Mouse (Mus musculus) left cerebral cortex, postnatal 14 days (tissue): ENCODE data around the gene Adamts18. TPM values are rescaled to one million over a fixed set of nuclear protein-coding genes. Genes with fewer than 3 reads are reported as not detected.

Experiments
- DNase-seq, 2 experiments: peaks; one replicate each; pipeline ENCODE4 v3.0.0; 2021 to 2022; ENCODE audit warnings: low spot score in 2 of 2, mixed read lengths in 1 of 2
- intact Hi-C: fragments of 180-260 bp; cut with DNase I; formaldehyde crosslinking; loops from one replicate; pipeline ENCODE4 v1.15.1; 2025
- total RNA-seq, 2 experiments: library from RNA; stranded (reverse); gene quantifications; 2 replicates each; pipeline ENCODE4 v1.2.3; 2021

Gene Adamts18
- total RNA-seq, 2 experiments from 2014 or later = 3.7 to 5.0 TPM

DNA sequence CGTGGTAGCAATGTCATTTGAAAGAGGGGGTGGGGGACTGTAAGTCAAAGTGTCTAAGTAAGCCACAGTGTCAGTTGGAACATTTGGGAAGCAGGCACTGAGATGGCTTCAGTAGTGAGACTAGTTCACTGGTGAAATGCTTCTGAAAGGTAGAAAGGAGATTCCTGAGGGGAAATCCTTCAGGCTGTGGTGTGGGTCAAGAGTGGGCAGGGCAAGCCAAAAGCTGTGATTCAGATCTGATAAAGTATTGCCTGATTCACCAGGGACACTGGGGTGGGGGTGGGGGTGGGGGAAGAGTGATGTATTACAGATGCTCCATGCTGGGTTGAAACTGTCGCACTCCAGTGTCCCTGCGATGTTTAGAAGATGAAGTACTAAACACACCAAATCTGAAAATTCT lies 173.9 kb downstream of the Adamts18 start:
- intact Hi-C loops = no loop called here
- DNase-seq = no peak

DNA sequence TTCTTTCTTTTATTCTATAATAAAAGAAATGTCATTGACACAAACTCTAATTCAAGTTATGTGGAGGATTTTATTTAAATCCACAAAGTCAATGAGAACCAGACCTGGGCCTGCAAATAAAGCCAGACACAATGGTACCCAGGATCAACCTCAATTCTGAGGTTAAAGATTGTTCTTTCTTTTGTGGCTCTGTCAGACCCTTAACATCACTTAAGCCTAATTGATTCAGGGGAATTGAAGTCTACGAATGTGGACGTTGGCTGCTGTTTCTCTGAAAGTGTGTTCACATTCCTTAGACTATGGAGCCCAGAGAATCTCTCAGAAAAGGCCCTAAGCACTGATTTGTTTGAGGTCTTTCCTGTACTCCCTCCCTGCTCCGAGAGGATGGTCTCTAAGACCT lies 175.2 kb downstream of the Adamts18 start:
- intact Hi-C loops = no loop called here
- DNase-seq = no peak

DNA sequence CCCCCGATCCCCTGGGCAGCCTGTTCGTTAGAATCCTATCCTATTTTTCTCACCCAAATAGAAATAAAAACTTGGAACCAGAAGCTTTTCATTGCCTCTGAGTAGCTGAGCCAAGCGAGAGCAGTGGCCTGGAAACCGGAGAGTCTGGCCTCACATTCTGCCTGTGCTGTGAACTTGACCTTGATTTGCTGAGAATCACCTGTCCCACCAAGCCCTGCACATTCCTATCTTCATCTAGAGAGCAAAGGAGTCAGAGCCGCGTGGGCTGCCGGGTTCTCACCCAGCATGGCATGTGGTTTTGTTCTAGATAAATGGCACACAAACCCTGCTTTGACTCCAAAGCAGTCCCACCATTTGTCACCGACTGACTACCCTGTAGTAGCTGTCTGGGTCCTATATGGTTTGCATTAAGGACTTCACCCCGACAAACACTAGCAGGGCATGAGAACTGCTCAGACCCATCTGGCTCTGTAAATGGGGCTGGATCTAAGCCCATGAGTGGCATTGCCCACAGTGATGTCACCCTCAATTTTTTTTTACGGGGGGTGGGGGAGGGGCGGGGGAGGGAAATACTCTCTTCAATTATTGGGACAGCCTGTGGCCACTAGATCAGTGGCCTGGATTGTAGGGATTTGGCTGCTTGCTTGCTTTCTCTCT lies 175.8 kb downstream of the Adamts18 start:
- intact Hi-C loops = no loop called here
- DNase-seq = no peak

DNA sequence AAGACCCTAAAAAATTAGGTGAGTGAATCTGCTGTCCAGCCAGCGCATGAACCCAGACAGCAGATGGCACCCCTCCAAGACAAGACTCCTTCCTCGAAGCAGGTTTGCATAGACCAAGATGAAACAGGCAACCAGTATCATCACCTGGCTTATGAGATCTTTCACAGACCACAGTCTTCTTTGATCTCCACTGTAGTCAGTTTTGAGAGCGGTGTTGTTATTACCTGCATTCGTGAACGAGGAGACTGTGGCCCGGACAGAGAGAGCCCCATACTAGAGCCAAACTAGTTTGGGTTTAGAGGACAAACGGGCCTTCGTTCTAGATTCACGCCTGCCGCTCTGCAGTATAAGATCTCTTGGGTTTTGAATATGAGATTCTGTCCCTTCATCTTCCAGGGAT lies 178.6 kb downstream of the Adamts18 start:
- intact Hi-C loops = loop anchor here (10.0 kb wide), 1 partner anchor 175 kb away; the partner anchor contains the start of gene Adamts18
- no peak for DNase-seq

DNA sequence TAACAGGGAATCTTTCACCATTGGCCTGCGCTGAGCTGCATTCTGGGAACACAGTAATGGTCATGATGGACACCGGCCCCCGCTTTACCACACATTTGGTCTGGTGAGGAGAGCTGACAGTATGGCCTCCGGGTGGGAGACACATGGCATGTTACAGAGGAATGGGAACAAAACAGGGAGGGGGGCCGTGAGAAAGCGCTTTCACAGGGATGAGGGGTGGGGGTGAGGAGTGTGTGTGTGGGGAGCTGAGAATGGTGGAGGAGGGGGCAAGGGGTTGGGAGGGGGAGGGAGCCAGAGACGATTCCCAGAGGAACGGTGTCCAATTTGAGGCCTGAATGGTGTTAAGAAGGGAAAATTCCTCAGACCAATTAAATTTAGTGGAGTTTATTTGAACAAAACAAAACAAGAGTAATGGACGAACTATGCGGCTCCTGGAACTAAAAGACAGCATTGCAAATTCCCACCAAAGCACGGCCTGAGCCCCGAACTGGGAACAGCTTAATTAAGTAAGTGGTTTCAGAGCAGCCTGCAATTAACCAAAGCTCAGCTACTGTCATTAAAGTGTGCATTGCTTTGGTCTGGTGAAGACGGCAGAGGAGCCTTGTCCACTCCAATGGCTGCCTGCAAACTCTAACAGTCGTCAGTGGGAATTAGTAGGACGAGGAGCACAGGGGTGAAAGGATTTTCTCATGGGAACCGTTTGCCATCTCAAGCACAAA lies 181.7 kb downstream of the Adamts18 start:
- intact Hi-C loops = loop anchor here (10.0 kb wide), 1 partner anchor 178 kb away; the partner anchor contains the start of gene Adamts18

DNA sequence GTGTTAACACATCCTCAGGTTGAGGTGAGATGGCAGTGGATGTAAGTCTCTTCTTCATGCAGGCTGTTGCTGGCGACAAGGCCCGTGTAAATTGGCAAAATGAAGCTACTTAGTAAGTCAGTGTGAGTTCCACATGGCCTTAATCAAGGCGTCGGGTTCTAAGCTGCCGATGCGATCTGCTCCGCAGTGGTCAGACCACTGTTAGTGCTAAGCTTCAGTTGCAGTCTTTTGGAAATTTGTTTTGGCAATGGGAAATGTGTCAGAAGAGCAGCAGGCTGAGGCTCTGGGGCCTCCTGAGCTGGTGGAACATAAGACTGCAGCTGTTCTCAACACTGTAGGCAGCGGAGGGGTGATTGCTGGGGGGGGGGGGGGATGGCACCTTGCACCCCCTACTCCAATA lies 182.6 kb downstream of the Adamts18 start:
- intact Hi-C loops = loop anchor here (2.0 to 10.0 kb wide), 2 partner anchors 179 to 773 kb away; partner anchors contain the start of genes Adamts18 and Wwox
- no peak for DNase-seq

More for the DNA sequence above, 181.7 kb downstream of the Adamts18 start:
- DNase-seq = no peak

DNA sequence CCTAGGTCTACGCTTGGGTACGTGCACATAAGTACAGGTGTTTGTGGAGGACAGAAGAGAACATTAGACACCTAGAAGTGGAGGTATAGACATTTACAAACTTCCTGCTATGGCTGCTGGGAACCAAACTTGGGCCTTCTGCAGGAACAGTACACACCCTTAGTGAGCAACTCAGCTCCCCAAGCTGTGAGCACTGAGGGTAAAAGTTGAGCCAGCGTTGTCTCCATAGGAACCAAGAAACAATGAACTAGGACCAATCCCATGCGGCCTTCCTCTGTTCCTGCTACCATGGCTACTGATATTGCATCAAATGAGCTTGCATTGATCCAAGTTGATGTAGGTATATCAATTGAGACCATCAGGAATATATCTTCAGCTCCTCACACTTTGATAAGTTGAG lies 183.5 kb downstream of the Adamts18 start:
- no peak for DNase-seq

DNA sequence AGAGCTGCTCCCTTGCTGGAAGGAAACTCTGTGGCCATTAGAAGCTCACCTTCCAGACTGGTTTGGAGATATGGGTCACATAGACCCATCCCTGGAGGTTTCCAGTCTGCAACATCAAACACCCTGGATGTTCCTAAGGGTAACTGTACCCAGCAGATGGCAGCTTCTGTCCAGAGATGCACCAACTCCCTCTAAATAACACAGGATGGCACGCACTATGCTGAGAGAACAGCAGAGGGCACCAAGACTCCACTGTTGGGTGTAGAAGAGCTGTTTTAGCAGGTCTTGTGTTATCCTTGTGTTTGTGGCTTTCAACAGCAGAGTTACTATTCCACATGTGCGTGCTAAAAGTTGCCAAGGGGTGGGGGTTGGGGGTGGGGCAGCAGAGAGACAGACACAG lies 184.0 kb downstream of the Adamts18 start:
- intact Hi-C loops = loop anchor here (1.0 to 10.0 kb wide), 5 partner anchors 180 to 774 kb away; partner anchors contain the start of genes Adamts18 and Wwox

More for the DNA sequence above, 183.5 kb downstream of the Adamts18 start:
- intact Hi-C loops = loop anchor here (2.0 to 10.0 kb wide), 2 partner anchors 180 to 774 kb away; partner anchors contain the start of genes Adamts18 and Wwox

DNA sequence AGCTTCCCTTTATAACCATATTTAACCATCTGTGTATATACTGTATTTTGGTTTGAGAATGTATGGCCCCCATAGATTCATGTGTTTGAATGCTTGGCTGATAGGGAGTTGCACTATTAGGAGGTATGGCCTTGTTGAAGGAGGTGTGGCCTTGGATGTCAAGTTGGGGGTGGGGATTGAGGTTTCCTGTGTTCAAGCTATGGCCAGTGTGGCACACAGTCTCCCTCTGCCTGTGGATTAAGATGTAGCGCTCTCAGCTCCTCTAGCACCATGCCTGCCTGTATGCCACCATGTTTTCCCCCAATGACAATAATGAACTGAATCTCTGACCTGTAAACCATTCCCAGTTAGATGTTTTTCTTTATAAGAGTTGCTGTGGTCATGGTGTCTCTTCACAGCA lies 188.4 kb downstream of the Adamts18 start:
- no peak for DNase-seq
- intact Hi-C loops = loop anchor here (10.0 kb wide), 1 partner anchor 185 kb away; the partner anchor contains the start of gene Adamts18

More for the DNA sequence above, 184.0 kb downstream of the Adamts18 start:
- peak; percentile 94 for DNase-seq

DNA sequence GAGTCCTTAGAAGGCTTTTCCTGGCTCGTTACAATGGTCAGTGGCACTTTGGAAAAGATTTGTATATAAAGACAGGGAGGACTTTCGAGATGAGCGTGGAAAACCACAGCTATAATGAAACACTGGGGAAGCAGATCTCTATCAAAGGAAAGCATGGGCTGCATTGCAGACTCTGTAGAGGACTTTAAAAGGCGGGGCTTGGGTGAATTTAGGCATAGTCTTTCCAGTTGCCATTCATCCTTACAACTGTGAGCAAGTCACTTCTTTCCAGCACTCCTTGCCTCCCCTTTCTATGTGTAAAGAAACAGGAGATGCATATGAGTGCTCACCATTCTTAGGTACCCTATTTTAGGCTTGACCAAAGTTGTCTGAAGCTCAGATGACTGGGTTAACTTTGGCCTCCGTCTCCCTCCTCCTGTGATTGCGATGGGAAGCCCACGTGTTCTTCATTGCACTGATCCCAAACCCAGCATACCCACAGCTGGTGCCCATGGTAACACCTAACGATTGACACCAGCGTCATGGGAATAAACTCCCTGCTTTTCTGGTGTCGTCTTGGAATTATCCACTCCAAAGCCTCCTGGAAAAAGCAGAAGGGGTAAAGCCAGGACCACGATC lies 191.7 kb downstream of the Adamts18 start:
- intact Hi-C loops = no loop called here
- no peak for DNase-seq

DNA sequence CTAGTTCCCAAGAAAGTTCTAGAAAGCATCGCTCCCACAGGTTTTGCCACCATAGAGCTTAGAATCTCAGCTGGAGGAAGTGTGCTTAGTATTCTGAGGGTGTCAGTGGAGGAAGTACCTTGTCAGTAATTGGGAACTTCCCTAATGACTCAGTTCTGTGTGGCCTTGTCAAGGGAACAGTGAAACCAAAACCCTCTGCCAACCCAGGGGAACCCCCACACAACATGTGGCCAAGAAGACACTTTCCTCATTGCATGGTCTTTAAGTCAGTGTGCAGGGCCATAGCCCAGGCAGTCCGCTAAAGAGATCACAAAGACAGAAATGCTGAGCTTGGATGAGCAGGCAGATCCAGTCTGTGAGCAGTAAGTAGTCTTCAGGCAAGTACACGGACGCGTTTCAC lies 192.4 kb downstream of the Adamts18 start:
- DNase-seq = no peak
- intact Hi-C loops = no loop called here

DNA sequence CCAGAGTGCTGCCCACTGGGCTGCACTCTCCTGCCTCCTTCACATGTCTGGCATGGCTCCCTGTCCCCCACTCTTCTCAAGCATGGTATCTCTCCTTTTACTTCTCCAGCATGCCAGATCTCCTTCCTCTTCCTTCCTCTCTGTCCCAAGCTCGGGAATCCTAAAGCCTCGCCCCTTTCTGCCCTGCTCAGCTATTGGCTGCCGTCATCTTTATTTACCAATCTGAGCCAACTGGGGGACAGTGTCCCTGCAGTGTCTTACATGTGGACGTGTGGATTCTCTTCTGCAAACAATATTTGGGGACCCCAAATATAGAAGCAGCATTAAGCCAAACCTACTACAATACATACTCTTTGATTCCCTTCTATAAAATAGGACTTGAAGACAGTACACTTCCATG lies 195.4 kb downstream of the Adamts18 start:
- no peak for DNase-seq
- intact Hi-C loops = no loop called here

DNA sequence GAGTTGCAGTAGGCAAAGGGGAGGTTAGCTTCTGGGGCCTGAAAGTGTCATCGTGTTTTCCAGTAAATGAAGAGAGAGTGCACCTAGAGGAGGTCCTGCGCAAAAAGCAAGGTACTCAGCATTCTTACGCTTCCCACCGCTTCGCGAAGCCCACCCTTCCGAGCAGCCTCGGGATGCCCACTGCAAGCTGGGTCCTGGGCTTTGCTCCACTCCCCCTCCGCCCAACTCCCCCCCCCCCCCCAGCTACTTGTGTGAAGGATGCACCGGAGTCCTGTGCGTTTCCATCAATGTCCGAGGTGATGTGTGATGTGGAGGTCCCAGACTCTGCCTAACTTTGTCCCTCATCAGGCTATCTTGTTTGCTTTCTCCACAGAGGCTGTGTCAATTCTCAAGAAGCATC lies 196.1 kb downstream of the Adamts18 start:
- no peak for DNase-seq
- intact Hi-C loops = no loop called here

Other genes with a start within 250 kb of the Adamts18 start
- 10 to 100 TPM; 19.4 to 21.4 TPM for gene Mon1b, start 213.2 kb downstream of the Adamts18 start, total RNA-seq
- gene Syce1l, start 205.5 kb downstream of the Adamts18 start, total RNA-seq = not detected